Mouse (Mus musculus): ENCODE measurements around the gene Hydin. TPM values are rescaled to one million over a fixed set of nuclear protein-coding genes. Genes with fewer than 3 reads are reported as not detected.

Hydin gene
- polyA plus RNA-seq (2021; fragmentation: Nextera tagmentation): 0.10 and 0.11 TPM in 2 replicates
- long read RNA-seq, experiment 1, partial matches to known transcripts: 1 of 1 reads
- long read RNA-seq, experiment 1, other reads (novel, unspliced or antisense): 0 of 1 reads
- long read RNA-seq, experiment 2: 0 reads

DNA sequence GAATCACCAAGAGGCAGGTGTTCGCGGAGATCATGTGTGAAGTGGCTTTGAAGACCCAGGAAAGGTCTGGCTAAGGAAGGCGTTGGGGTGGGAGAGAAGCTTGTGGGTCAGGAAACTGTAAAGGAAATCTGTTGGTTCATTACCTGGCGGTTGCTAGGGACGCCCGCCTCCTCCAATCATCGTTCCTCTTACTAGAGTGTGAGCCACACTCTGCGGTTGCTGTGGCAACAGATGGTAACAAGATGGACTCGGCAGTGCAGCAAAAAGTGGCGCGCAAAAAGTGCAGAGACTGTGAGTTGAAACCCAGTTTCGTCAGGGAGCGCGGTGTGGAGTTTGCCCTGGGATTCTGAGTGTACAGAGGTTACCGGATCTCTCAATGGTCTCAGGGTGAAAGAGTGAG is at the start of gene Hydin:
Hydin (plus strand) TSS at position 237 of the 400 bp plus-strand sequence.

DNA sequence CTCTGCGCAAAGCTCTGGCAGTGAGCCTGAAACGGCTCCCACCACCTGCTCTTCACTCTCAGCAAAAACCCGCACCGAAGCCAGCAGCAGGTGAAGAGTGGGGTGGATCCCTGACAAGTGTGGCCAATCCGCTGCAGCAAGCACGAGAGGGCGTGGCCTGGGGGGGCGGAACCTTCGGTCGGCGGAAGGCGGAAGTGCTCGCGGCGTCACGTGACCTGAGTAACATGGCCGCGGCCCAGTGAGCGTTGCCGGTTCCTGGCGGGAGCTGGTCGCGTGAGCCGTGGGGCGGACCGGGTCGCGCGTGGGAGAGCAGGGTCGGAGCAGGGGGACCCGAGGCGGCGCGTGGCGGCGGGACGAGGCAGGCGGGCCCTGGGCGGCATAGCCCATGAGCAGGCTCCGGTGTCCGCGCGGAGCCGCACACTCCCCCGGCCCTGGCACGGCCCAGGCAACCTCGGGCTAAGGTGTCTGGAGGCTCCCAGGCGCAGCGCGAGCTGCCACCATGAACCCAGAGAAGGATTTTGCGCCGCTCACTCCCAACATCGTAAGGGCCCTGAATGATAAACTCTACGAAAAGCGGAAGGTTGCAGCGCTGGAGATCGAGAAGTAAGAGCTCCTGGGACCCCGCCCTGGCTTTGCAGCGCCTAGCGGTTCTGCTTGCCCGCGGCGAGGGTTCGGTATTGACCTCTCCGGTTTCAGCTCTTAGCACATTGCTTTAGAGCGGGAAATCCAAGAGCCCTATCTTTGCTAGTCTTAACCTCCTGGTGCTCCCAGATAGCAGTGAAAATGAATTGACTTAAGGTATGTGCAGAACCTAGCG is 351.8 kb downstream of the Hydin start, which contains the start of gene Vac14:
Vac14 (plus strand) TSS at position 195 of the 817 bp plus-strand sequence.

Other genes with a start within 250 kb of the Hydin start
- 0.17 TPM in 1 of 2 replicates, not detected in the other for gene Chst4, start 227.2 kb upstream of the Hydin start, polyA plus RNA-seq (2021; fragmentation: Nextera tagmentation)
- 15.1 and 19.9 TPM in 2 replicates for gene Zfp612, start 187.2 kb upstream of the Hydin start, polyA plus RNA-seq (2021; fragmentation: Nextera tagmentation)
- not detected in 2 replicates for gene Gm21964, start 165.8 kb upstream of the Hydin start, polyA plus RNA-seq (2021; fragmentation: Nextera tagmentation)
- gene Gm17720, start 164.2 kb upstream of the Hydin start, polyA plus RNA-seq (2021; fragmentation: Nextera tagmentation): not detected in 2 replicates
- 5.7 and 16.3 TPM in 2 replicates for gene Calb2, start 98.8 kb upstream of the Hydin start, polyA plus RNA-seq (2021; fragmentation: Nextera tagmentation)
- gene Cmtr2, start 51.3 kb upstream of the Hydin start, polyA plus RNA-seq (2021; fragmentation: Nextera tagmentation): 0.91 and 2.3 TPM in 2 replicates